Mouse (Mus musculus) bone marrow macrophage, adult 2 months (primary cell): ENCODE results near the gene Gm5617. TPM values are rescaled to one million over a fixed set of nuclear protein-coding genes. Genes with fewer than 3 reads are reported as not detected.

ENCODE experiments used
- H3K27ac ChIP-seq: 2 replicates; pipeline ENCODE4 v1.5.1; 2012; ENCODE audit warnings: low read depth, low read length; ENCODE audit not compliant: insufficient read depth
- H3K4me1 ChIP-seq: 2 replicates; pipeline ENCODE4 v1.6.1; 2012; ENCODE audit warnings: low read length; ENCODE audit not compliant: control insufficient read depth, insufficient read depth
- H3K4me3 ChIP-seq: 2 replicates; pipeline ENCODE4 v1.5.1; 2012; ENCODE audit warnings: mild to moderate bottlenecking, low read length, moderate library complexity; ENCODE audit not compliant: insufficient read depth
- CTCF ChIP-seq: IDR thresholded peaks from 2 replicates; pipeline ENCODE4 v1.5.1; 2012; ENCODE audit warnings: low read depth, mild to moderate bottlenecking, low read length, moderate library complexity
- POLR2A ChIP-seq: IDR thresholded peaks from 2 replicates; pipeline ENCODE4 v1.6.1; 2012; ENCODE audit warnings: mild to moderate bottlenecking, low read depth, low read length, borderline replicate concordance
- polyA plus RNA-seq: library from polyadenylated mRNA; stranded (reverse); fragments of >200 nt; gene quantifications from 2 replicates; pipeline ENCODE4 v1.2.4, GENCODE M21; 2012; ENCODE audit not compliant: missing spikeins, insufficient read depth, insufficient read length

The Gm5617 gene
- polyA plus RNA-seq, 1 experiment: 16.5 TPM

DNA sequence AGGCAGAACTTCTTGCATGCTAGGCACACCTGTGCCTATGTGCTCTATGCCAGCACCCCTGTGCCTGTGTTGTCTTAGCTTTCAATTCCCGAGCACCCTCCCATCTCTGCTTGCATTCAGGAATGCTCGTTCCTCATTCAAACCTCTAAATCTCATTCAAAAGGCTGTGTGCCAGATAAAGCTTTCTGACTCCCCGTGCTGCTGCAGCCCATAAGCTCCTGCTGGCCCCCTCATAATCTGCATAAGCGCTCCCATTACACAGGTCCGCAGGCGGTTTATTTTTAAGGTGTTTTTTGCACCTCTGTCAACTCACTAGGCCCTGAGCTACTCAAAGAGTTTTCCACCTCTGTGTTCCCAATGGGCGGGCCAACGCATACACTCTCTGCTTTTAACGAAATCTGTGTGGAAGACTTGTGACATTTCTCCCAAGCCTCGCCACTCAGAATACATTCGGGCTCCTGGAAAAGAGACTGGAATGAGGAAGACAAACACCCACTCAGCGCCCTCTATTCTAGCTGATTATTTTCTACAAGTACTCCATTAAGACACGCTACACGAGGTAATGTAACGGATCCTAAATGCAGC lies 22.7 kb upstream of the Gm5617 start:
- TF ChIP-seq CTCF: no peak
- TF ChIP-seq POLR2A: no peak
- Histone ChIP-seq H3K27ac (no peak overlapping the region), H3K4me1 (no peaks in the 10 kb centered on the region), H3K4me3 (no peak overlapping the region)

GRCm38 (mm10) chr9:48473131-48473530 lies 22.1 kb upstream of the Gm5617 start:
- H3K4me3 ChIP-seq: no peak overlapping the region
- TF ChIP-seq CTCF: no peak
- TF ChIP-seq POLR2A: no peak
- no peaks in the 10 kb centered on the region for H3K4me1 ChIP-seq
- H3K27ac ChIP-seq: no peak overlapping the region

- H3K27ac ChIP-seq: no peak overlapping the region
- TF ChIP-seq POLR2A (no peak), CTCF (no peak)
- no peak overlapping the region for H3K4me3 ChIP-seq
- H3K4me1 ChIP-seq: no peaks in the 10 kb centered on the region
Observed at GRCm38 (mm10) chr9:48474367-48474766, 20.9 kb upstream of the Gm5617 start.

DNA sequence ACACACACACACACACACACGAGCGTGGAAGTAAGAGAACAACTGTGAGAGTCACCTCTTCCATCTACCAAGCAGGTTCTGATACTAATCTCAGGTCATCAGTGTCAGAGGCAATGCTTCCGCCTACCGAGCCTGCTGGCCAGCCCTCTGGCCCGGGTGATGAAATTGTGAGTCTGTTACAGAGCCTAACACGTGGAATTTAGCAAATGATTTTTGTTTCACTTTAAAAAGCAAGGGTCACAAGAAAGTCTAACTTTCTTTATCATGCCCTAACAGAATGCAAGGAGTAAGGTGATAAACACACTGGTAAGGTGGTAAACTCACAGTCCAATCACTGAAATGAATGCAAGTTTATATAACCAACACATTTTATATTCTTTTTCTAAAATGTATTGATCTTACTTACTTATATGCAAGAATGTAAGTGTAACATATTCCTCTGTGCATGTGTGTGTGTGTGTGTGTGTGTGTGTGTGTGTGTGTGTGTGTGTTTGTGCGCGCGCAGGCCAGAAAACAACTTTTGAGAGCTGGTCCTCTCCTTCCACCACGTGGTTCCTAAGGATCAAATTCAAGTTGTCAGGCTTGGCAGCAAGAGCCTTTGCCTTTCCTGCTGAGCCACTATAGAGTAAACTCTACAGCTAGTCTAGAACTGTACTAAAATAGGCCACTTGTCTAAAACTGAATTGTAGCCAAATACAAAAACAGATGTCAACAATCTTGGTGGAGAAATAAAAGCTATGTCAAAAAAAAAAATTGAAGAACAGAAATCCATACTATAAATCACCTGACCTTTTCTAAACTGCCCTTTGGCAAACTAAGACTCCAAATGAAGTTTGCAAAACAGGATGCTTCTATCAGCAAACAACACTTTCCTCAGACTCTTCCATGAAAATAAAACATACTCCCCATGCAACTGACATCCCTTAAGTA lies 18.7 kb upstream of the Gm5617 start:
- no peak for TF ChIP-seq POLR2A
- no peak for TF ChIP-seq CTCF
- Histone ChIP-seq H3K4me3 (no peak overlapping the region), H3K4me1 (peaks cover 4% of the 10 kb centered on the region; the same call in 1 of the 2 replicates), H3K27ac (no peak overlapping the region)

- Histone ChIP-seq H3K27ac (no peak overlapping the region), H3K4me1 (peaks cover 4% of the 10 kb centered on the region; the same call in 1 of the 2 replicates), H3K4me3 (no peak overlapping the region)
- TF ChIP-seq CTCF: no peak
- TF ChIP-seq POLR2A: no peak
Observed at GRCm38 (mm10) chr9:48478808-48479207, 16.4 kb upstream of the Gm5617 start.

DNA sequence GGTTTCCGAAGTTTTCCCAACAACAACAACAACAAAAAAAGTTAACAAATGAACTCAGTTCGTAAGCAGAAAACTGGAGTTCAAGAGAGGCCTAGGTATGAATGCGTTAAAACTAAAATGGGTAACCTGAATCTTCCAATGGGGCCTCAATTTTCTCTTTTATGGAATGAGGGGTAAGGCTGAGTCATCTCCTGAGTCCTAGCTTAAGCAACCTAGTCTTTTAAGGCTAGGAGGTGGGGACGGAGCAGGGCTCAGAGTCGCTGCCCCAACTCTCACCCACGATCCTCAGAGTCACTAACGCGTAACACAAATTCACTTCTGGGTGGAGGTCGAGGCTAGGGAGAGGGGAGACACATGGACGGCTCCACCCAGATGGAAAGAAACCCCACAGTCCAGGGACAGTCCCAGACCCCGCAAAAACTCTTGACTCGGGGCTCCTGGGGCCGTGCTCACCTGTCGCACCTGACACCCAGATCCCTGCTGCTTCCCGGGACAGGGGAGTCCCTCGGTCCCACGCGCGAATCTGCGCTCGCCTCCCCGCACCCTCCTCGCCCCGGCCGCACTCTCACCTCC lies 15.3 kb upstream of the Gm5617 start:
- Histone ChIP-seq H3K27ac (no peak overlapping the region), H3K4me3 (peak overlapping the region; percentile 69), H3K4me1 (peaks cover 4% of the 10 kb centered on the region; the same call in 1 of the 2 replicates)
- TF ChIP-seq CTCF: no peak
- no peak for TF ChIP-seq POLR2A

- Histone ChIP-seq H3K4me1 (peaks cover 4% of the 10 kb centered on the region; the same call in 1 of the 2 replicates), H3K4me3 (peak within 1 kb of the TSS; percentile 69), H3K27ac (no peak within 1 kb of the TSS)
- no peak for TF ChIP-seq CTCF
- TF ChIP-seq POLR2A: no peak
Observed at GRCm38 (mm10) chr9:48480411-48481213, 14.6 kb upstream of the Gm5617 start, which contains the start of gene Rexo2. Rexo2 (minus strand) TSS chr9:48480623.

- TF ChIP-seq POLR2A (no peak), CTCF (no peak)
- H3K4me3 ChIP-seq: no peak overlapping the region
- H3K4me1 ChIP-seq: peaks cover 4% of the 10 kb centered on the region; the same call in 1 of the 2 replicates
- no peak overlapping the region for H3K27ac ChIP-seq
Observed at GRCm38 (mm10) chr9:48481214-48482134, 13.8 kb upstream of the Gm5617 start.
